Mouse (Mus musculus): ENCODE data around the gene Spink8. TPM values are rescaled to one million over a fixed set of nuclear protein-coding genes. Genes with fewer than 3 reads are reported as not detected.
"Not testable (repeated sequence)": the region's sequence is repeated elsewhere in the genome, so short reads cannot be mapped to it uniquely, and the experiment has no call there.

The Spink8 gene
- polyA plus RNA-seq (2011; ENCODE audit: insufficient read length, low read depth, missing spikeins) = not detected in 2 replicates

GRCm38 (mm10) chr9:109811980-109812379 is at the start of gene Spink8:
Gene Spink8, plus strand, starts transcription at chr9:109812280.
- Histone ChIP-seq H3K4me1 (ENCODE audit: control insufficient read depth, insufficient read depth, low read length) (0 out of 2 replicates have a peak, but pooled peaks cover 2% of the 10 kb centered on the region), H3K27ac (ENCODE audit: insufficient read depth, low read length) (no peak within 1 kb of the TSS), H3K4me3 (ENCODE audit: insufficient read depth, low read length) (no peak within 1 kb of the TSS)
- TF ChIP-seq POLR2A (IDR thresholded peaks at IDR 0.05; ENCODE audit: low read depth, low read length) (no peak), CTCF (IDR thresholded peaks at IDR 0.05; ENCODE audit: borderline replicate concordance, insufficient read depth, low read length) (no peak)

DNA sequence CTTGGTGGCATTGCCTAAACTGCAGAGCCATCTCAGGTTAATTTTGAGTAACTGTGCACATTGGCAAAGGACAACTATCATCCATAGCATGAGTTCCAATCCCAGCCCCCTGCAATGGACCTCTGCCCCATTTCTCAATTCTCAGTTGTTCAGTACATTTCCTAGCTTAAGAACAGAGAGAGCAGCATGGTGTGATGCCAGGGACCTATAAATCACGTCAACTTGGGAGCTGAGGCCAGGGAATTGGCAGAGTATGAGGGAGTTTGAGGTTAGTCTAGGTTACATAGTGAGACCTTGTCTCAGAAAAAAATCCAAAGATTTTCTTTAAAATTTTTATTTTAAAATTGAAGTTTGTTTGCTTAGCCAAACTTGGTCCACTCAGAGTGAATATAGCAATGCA is 45.2 kb upstream of the Spink8 start:
- H3K4me3 ChIP-seq (ENCODE audit: insufficient read depth, low read length); H3K27ac ChIP-seq (ENCODE audit: insufficient read depth, low read length); H3K4me1 ChIP-seq (ENCODE audit: control insufficient read depth, insufficient read depth, low read length): not testable (repeated sequence)

GRCm38 (mm10) chr9:109790570-109790969 is 21.5 kb upstream of the Spink8 start, which contains the start of gene Fbxw27:
Gene Fbxw27, minus strand, starts transcription at chr9:109790670.
- H3K4me3 ChIP-seq (ENCODE audit: insufficient read depth, low read length); H3K4me1 ChIP-seq (ENCODE audit: control insufficient read depth, insufficient read depth, low read length); H3K27ac ChIP-seq (ENCODE audit: insufficient read depth, low read length): not testable (repeated sequence)

- no peak overlapping the region for H3K27ac ChIP-seq (ENCODE audit: insufficient read depth, low read length)
- no peak for TF ChIP-seq CTCF (IDR thresholded peaks at IDR 0.05; ENCODE audit: borderline replicate concordance, insufficient read depth, low read length)
- no peak for TF ChIP-seq POLR2A (IDR thresholded peaks at IDR 0.05; ENCODE audit: low read depth, low read length)
- H3K4me3 ChIP-seq (ENCODE audit: insufficient read depth, low read length) = no peak overlapping the region
- H3K4me1 ChIP-seq (ENCODE audit: control insufficient read depth, insufficient read depth, low read length) = no peaks in the 10 kb centered on the region
Measured at GRCm38 (mm10) chr9:109795221-109795620, 16.9 kb upstream of the Spink8 start.

DNA sequence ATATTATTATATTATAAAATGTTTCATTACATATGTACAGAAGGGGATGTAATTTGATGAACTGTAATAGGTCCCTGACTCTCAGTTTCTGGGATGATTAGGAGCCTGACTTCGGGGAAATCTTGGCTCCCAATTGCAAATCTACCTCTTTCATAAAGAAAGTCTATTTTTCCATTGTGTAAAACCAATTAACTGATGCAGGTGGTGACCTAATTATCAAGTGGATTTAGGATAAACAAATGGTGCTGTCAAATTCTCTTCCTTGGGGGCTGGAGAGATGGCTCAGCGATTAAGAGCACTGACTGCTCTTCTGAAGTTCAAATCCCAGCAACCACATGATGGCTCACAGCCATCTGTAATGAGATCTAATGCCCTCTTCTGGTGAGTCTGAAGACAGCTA is 16.3 kb upstream of the Spink8 start:
- Histone ChIP-seq H3K4me1 (ENCODE audit: control insufficient read depth, insufficient read depth, low read length) (no peaks in the 10 kb centered on the region), H3K27ac (ENCODE audit: insufficient read depth, low read length) (no peak overlapping the region), H3K4me3 (ENCODE audit: insufficient read depth, low read length) (no peak overlapping the region)
- TF ChIP-seq POLR2A (IDR thresholded peaks at IDR 0.05; ENCODE audit: low read depth, low read length) (no peak), CTCF (IDR thresholded peaks at IDR 0.05; ENCODE audit: borderline replicate concordance, insufficient read depth, low read length) (no peak)

DNA sequence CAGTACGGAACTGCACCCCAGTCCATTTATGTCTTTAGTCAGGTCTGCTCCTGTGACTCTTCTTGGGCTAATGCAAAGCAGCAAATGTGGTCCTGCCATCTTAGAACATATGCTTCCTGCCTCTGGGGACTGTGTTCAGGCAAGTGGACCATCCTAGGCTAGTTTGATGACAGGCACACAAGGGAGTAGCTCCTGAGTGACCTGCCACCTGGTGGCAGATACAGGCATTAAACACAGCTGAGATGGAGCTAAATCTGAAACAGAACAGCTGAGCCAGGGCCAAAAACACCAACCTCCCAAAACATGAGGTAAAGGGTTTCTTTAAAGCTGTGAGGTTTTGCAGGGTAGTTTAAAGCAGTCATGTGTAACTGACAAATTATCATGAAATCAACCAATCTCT is 14.0 kb upstream of the Spink8 start:
- Histone ChIP-seq H3K27ac (ENCODE audit: insufficient read depth, low read length) (no peak overlapping the region), H3K4me3 (ENCODE audit: insufficient read depth, low read length) (no peak overlapping the region)

GRCm38 (mm10) chr9:109805596-109805995 is 6.5 kb upstream of the Spink8 start:
- not testable (repeated sequence) for H3K4me1 ChIP-seq (ENCODE audit: control insufficient read depth, insufficient read depth, low read length); H3K4me3 ChIP-seq (ENCODE audit: insufficient read depth, low read length); H3K27ac ChIP-seq (ENCODE audit: insufficient read depth, low read length)

More for the DNA sequence above, 14.0 kb upstream of the Spink8 start:
- H3K4me1 ChIP-seq (ENCODE audit: control insufficient read depth, insufficient read depth, low read length) = no peaks in the 10 kb centered on the region
- TF ChIP-seq POLR2A (IDR thresholded peaks at IDR 0.05; ENCODE audit: low read depth, low read length) = no peak
- TF ChIP-seq CTCF (IDR thresholded peaks at IDR 0.05; ENCODE audit: borderline replicate concordance, insufficient read depth, low read length) = 0 out of 2 replicates have a peak, but pooled peaks have one; percentile 20

DNA sequence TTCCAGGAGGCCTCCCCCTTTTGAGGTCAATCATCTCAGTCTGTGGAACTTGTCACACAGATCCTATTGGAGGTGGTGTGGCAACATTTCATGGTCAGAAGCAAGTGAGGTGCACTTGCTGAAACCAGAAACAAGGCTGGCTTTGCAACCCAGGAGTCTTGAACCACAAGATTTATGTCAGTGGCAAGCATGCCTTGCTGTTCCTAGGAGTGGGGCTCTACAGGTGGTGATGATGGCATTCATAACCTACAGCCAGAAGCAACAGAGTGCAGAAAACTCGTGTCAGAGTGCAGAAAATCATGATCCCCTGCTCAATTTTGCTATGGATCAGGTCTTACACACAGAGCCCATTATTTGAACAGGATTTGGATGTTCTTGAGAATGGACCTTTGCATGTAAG is 5.8 kb upstream of the Spink8 start:
- no peaks in the 10 kb centered on the region for H3K4me1 ChIP-seq (ENCODE audit: control insufficient read depth, insufficient read depth, low read length)
- TF ChIP-seq CTCF (IDR thresholded peaks at IDR 0.05; ENCODE audit: borderline replicate concordance, insufficient read depth, low read length) (no peak), POLR2A (IDR thresholded peaks at IDR 0.05; ENCODE audit: low read depth, low read length) (no peak)
- H3K4me3 ChIP-seq (ENCODE audit: insufficient read depth, low read length) = no peak overlapping the region
- H3K27ac ChIP-seq (ENCODE audit: insufficient read depth, low read length) = no peak overlapping the region

GRCm38 (mm10) chr9:109806695-109807293 is 5.3 kb upstream of the Spink8 start:
- H3K27ac ChIP-seq (ENCODE audit: insufficient read depth, low read length) = no peak overlapping the region
- TF ChIP-seq POLR2A (IDR thresholded peaks at IDR 0.05; ENCODE audit: low read depth, low read length) (no peak), CTCF (IDR thresholded peaks at IDR 0.05; ENCODE audit: borderline replicate concordance, insufficient read depth, low read length) (no peak)
- no peak overlapping the region for H3K4me3 ChIP-seq (ENCODE audit: insufficient read depth, low read length)

GRCm38 (mm10) chr9:109807898-109808297 is 4.2 kb upstream of the Spink8 start:
- no peak for TF ChIP-seq CTCF (IDR thresholded peaks at IDR 0.05; ENCODE audit: borderline replicate concordance, insufficient read depth, low read length)
- TF ChIP-seq POLR2A (IDR thresholded peaks at IDR 0.05; ENCODE audit: low read depth, low read length) = no peak
- H3K27ac ChIP-seq (ENCODE audit: insufficient read depth, low read length) = no peak overlapping the region
- no peak overlapping the region for H3K4me3 ChIP-seq (ENCODE audit: insufficient read depth, low read length)
- no peaks in the 10 kb centered on the region for H3K4me1 ChIP-seq (ENCODE audit: control insufficient read depth, insufficient read depth, low read length)

More at GRCm38 (mm10) chr9:109806695-109807293, 5.3 kb upstream of the Spink8 start:
- H3K4me1 ChIP-seq (ENCODE audit: control insufficient read depth, insufficient read depth, low read length) = no peaks in the 10 kb centered on the region

DNA sequence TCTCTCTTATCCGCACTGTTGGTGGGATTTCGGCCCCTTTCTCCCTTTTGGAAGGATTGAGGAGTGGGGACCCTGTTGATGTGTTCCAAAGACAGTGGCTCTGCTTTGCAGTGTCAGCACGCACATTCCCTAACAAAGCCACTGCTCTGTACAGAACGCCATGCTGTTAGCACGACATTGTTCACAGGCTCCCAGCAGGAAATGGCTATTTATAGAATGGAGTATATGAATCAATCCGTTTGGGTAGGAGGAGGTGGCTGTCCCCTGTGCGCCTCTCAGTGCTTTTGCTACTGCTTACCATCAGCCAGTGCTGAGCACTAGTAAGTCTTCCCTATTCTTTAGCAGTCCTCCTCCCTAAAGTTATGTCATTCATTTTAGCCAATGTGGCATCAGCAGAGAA is 1.3 kb downstream of the Spink8 start:
- no peak for TF ChIP-seq CTCF (IDR thresholded peaks at IDR 0.05; ENCODE audit: borderline replicate concordance, insufficient read depth, low read length)
- no peak for TF ChIP-seq POLR2A (IDR thresholded peaks at IDR 0.05; ENCODE audit: low read depth, low read length)
- Histone ChIP-seq H3K4me3 (ENCODE audit: insufficient read depth, low read length) (no peak overlapping the region), H3K27ac (ENCODE audit: insufficient read depth, low read length) (no peak overlapping the region), H3K4me1 (ENCODE audit: control insufficient read depth, insufficient read depth, low read length) (0 out of 2 replicates have a peak, but pooled peaks cover 2% of the 10 kb centered on the region)

Data from embryonic fibroblast, embryonic 13.5 days (primary cell).